Mouse (Mus musculus): Measurements from ENCODE around the gene Acod1. TPM values are rescaled to one million over a fixed set of nuclear protein-coding genes. Genes with fewer than 3 reads are reported as not detected.

Acod1 gene
- total RNA-seq, 2 experiments from 2014 or later, result not detected

- DNase-seq (ENCODE audit: low spot score in 2 of 2), result no peak
Observed at GRCm38 (mm10) chr14:103100296-103100695, 53.5 kb downstream of the Acod1 start.

GRCm38 (mm10) chr14:103101171-103101570 is 54.4 kb downstream of the Acod1 start:
- DNase-seq (ENCODE audit: low spot score in 2 of 2), result no peak

- no peak for DNase-seq (ENCODE audit: low spot score in 2 of 2)
Observed at GRCm38 (mm10) chr14:103102246-103102645, 55.5 kb downstream of the Acod1 start.

GRCm38 (mm10) chr14:103102731-103103335 is 56.1 kb downstream of the Acod1 start:
- no peak for DNase-seq (ENCODE audit: low spot score in 2 of 2)

Other genes starting within 250 kb of the Acod1 start
- 10 to 100 TPM; 48.1 to 51.1 TPM for gene Kctd12, start 64.3 kb upstream of the Acod1 start, total RNA-seq (2021)
- gene Cln5, start 23.2 kb downstream of the Acod1 start, total RNA-seq (2021), result 10 to 100 TPM; 11.1 to 12.3 TPM
- gene Fbxl3, start 52.6 kb downstream of the Acod1 start, total RNA-seq (2021), result 10 to 100 TPM; 95.1 to 97.8 TPM